Mouse (Mus musculus) layer of hippocampus, adult 11-12 months (tissue): ENCODE results near the gene Col15a1.

Experiments
- DNase-seq: peaks from one replicate; pipeline ENCODE4 v3.0.0; 2022; ENCODE audit warnings: low spot score

Col15a1 gene

DNA sequence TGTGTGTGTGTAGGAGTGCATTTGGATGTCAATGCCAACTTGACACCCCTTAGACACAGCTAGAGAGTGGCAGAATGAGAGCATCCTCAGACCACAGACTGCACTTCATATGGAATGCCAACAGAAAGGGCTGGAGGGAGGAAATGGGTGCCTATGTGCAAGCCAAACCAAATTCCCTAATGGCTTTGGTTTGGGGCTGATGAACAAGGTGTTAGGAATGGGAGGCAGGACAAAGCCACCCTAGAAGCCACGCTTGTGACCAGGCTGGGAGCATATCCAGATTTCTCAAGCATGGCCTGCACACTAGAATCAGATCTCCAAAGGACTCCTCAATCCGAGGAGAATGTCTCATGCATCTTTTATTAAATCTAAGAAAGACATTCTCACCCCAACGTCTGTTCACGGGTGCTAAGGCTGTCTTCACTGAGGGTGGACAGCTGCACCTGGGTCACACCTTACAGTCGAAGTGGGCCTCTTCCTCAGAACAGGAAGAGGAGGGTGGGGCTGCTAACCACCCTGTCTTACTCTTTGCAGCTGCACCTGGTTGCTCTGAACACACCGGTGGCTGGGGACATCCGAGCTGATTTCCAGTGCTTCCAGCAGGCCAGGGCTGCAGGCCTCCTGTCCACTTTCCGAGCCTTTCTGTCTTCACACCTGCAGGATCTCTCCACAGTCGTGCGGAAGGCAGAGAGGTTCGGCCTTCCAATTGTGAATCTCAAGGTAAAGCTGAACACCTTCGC, 102.1 kb downstream of the Col15a1 start:
- DNase-seq, result no peak

GRCm38 (mm10) chr4:47310812-47311211, 102.9 kb downstream of the Col15a1 start:
- no peak for DNase-seq

GRCm38 (mm10) chr4:47311467-47311866, 103.5 kb downstream of the Col15a1 start:
- no peak for DNase-seq

GRCm38 (mm10) chr4:47311929-47312328, 104.0 kb downstream of the Col15a1 start:
- no peak for DNase-seq

GRCm38 (mm10) chr4:47312676-47313075, 104.7 kb downstream of the Col15a1 start:
- DNase-seq, result peak; percentile 60

- DNase-seq, result no peak
Measured at GRCm38 (mm10) chr4:47313710-47314410, 105.9 kb downstream of the Col15a1 start.

GRCm38 (mm10) chr4:47315458-47315857, 107.5 kb downstream of the Col15a1 start:
- DNase-seq, result peak; percentile 54

DNA sequence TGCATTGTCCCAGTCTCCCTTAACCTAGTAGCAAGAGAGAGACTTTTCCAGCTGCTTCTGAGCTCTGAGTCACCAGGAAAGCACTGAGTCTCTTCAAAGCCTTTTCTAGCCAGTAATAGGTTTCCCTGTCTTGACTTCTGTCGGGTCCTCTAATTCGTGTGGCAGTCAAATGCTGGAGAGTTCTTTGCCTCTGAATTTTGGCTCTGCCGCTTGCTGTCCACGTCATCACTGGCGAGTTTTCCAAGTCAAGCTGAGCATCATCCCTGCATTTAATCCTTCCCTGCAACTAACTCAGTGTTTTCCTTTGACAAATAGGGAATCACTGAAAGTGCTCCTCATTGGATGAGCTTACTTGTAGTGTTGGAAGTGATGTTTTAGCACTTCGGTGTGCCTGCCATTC, 108.5 kb downstream of the Col15a1 start:
- no peak for DNase-seq

DNA sequence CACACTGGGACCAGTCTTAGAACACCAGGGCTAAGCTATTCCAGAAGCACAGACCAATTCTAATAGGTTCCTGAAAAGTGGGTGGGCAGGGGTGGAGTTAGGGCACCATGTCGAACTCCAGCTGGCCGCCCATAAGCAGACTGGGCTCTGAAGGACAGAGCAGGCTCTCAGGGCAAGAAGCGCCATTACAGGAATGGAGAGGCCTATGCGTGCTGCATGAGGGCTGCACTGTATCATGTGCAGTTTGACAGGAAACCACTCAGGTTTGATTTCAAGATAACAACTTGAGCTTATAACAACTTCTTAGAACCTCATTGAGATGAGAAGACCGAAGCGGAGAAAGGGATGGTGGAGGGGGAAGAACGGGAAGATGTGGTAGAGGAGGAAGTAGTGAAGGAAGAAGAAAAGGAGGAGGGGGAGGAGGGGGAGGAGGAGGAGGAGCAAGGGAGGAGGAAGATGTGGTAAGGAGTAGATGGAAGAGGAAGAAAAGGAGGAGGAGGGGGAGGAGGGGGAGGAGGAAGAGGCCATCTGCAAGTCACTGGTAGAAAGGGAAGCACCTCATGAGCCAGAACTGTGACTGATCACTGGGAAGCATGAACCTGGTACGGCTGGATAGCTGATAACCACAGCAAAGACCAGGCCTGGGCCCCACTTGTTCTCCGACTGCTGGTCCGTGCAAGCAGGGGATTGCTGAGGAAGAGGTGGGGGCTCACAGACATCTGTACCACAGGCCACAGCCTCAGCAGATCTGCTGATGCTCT, 111.8 kb downstream of the Col15a1 start:
- DNase-seq, result peak; percentile 42

- DNase-seq, result no peak
Measured at GRCm38 (mm10) chr4:47322315-47322714, 114.4 kb downstream of the Col15a1 start.

GRCm38 (mm10) chr4:47324206-47324605, 116.2 kb downstream of the Col15a1 start:
- no peak for DNase-seq

- DNase-seq, result no peak
Measured at GRCm38 (mm10) chr4:47327782-47328181, 119.8 kb downstream of the Col15a1 start.

DNA sequence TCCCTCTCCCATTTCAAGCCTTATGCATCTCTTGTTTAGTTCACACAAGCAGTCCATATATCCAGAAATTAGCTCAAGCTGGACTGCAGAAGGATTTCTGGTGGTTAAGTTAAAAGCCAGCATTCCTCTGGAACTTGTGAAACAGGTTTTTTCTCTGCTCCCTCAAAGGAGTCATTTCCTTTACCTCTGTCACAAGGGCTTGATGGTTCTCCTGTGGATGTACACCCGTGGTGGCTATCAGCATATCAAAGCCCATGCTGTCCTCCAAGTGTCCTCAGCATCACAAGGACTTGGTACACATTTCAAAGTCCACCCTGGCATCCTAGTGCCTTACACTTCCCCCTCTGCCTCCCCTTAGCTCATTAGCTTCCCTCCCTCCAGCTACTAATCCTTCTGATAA, 121.3 kb downstream of the Col15a1 start:
- DNase-seq, result no peak

- DNase-seq, result no peak
Measured at GRCm38 (mm10) chr4:47330378-47331052, 122.6 kb downstream of the Col15a1 start.

DNA sequence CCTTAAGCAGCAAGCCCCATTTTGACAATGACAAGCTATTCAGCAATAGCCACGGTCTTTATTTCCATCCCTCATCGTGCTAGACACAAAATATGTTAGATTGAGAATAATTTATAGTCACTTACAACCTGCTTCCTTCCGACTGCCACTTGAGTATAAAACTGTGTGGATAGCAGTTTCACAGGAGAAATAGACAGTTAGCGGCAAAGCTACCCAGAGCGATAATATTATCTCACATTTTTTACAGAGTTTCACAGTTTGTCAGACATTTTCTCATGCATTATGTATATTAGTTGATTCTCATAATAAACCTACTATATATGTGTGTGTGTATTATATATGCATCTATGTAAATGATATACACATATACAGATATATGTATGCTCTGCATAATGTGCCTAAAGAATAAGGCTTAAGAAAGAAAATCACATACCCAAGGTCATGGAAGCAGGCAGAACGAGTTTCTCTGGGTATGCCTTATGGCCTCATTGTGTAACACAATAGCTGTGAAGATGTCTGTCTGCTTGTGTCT, 124.9 kb downstream of the Col15a1 start:
- no peak for DNase-seq

- no peak for DNase-seq
Measured at GRCm38 (mm10) chr4:47333541-47333940, 125.6 kb downstream of the Col15a1 start.

DNA sequence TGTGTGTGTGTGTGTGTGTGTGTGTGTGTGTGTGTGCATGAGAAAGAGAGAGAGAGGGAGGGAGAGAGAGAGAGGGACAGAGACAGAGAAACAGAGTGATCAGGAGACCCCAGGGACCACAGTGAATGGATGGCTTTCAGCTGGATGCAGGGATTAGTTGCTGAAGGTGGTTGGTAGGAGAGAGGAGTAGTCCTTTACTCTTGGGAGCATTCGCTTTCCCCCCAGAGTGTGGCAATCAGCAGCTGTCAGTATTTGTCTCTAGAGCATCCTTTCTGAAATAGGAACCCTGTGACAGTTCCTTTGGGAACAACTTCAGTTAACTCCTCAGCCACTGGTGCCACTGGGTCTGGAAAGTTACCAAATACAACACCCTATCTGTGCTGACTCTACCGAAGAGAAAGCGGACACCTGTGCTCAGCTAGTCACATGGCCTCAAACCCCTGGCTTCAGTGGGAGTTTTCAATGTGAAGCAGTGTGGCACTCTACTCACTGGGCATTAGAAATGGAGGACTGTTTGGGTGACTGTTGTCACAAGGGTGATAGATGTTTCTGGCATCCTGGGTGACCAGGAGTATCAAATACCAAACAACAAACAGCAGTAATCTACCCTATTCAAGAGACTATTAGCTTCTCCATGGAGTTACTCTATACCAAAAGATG, 129.1 kb downstream of the Col15a1 start:
- DNase-seq, result no peak

DNA sequence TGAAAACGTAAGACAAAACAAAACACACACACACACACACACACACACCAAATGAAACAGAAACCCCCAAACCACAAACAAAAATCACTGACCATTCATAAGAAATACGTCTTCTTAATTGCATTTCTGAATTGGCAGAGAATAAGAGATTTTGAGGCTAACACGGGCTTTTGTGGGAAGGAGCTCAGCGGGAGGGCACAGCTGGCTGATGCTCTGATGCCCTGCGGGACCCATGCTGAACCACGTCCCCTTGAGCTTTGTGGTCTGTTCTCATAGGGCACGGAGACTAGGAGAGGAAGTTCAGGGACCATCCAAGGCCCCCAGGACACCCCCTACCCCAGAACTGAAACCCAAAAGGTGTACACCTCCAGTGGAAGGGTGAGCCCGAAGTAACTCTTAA, 134.7 kb downstream of the Col15a1 start:
- no peak for DNase-seq

GRCm38 (mm10) chr4:47347022-47347421, 139.1 kb downstream of the Col15a1 start:
- no peak for DNase-seq

DNA sequence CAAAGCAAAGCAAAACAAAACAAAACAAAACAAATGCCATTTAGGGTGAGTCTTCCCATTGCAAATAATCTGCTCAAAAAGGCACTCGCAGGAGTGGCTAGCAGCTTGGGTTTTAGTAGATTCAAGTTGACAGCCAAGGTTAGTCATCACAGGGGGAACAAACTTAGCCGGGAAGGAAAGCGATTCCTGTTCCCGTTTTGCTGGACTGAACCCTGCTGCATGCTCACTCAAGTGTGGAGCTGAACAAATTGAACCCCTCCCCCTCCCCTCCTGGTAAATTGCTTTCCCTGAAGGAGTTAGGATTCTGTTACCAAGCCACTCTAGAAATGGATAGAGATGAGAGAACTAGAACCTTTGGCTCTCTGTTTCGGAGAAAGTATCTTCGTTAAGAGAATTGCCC, 141.8 kb downstream of the Col15a1 start:
- DNase-seq, result no peak

- DNase-seq, result peak; percentile 53
Measured at GRCm38 (mm10) chr4:47351386-47352049, 143.6 kb downstream of the Col15a1 start.
